21 mouse cellular contexts compared by ENCODE assay signal in the genomic region with DNA sequence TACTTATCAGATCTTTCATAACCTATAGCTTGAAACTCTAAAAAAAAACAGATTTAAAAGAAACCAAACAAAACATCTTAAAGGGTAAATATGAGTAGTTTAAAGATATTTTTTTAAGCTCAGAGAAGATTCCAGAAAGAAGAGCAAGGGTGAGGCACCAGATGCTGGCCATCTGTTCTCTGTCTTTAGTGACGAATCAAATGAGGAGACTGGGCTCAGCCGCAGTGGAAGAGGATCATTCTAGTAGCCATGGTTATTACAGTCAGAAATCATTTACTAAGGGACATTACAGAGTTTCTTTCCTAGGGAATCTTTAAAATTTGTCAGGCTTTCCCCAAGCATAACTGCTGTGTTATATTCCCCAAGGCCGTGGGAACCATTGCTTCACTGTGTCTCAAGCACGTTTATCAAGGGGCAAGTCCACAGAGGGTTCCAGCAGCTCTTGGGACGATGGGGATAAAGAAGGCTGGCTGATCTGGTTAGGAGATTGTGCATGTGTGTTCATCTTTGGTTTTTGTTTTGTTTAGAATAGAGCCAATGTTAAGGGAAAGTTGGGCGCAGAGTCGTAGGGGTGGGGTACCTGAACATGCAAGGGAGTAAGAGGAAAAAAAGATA. TPM values are rescaled to one million over a fixed set of nuclear protein-coding genes. Genes with fewer than 3 reads are reported as not detected.
A peak's percentile ranks its signal among the peaks of the same experiment; 100 is the strongest.
DNase-seq lines count a peak whose midpoint lies in the region; ATAC-seq and TF ChIP-seq lines count a peak whose summit lies in the region.
"Had no signal": no experiment of that assay in that cellular context is flagged by ENCODE, and none has a peak within 500 bp of the region (broad histone marks: within the 10 kb centered on the region; RNA-seq: fewer than 3 reads in every experiment).

No protein-coding gene starts in this region.

- no peak for ATAC-seq in lung, postnatal 0 days
- ATAC-seq: forebrain, embryonic 15.5 days; hindbrain, embryonic 16.5 days; intestine, postnatal 0 days; midbrain, embryonic 16.5 days had no signal

- H3K4me2 ChIP-seq in lung, postnatal 0 days (replicated peaks; ENCODE audit: low read depth, low read length), result no peak overlapping the region
- H3K4me2 ChIP-seq: forebrain, embryonic 15.5 days; heart, embryonic 13.5 days had no signal

- peak; percentile 61 for DNase-seq in heart, embryonic 10.5 days (ENCODE audit: low spot score)
- no peak for DNase-seq in heart, adult 2 months
- peak; percentile 18 to 46 for DNase-seq in layer of hippocampus, adult 2 months (ENCODE audit: low spot score in 2 of 2)
- no peak for DNase-seq in layer of hippocampus, postnatal 14 days (ENCODE audit: low spot score in 2 of 2)
- peak; percentile 19 for DNase-seq in lung, postnatal 0 days (ENCODE audit: low spot score)
- no peak for DNase-seq in lung, postnatal 25 days (ENCODE audit: low spot score)
- DNase-seq in urinary bladder, postnatal 25 days (ENCODE audit: low spot score), result no peak
- DNase-seq: cerebellum, adult 8-10 months; heart, postnatal 4 days; kidney, postnatal 36 days; liver; lung, postnatal 36 days had no signal

- H3K9ac ChIP-seq in heart, adult 2 months (ENCODE audit: low read depth, low read length), result no peak overlapping the region
- H3K9ac ChIP-seq in lung, postnatal 0 days (replicated peaks; ENCODE audit: low read depth), result no peak overlapping the region
- H3K9ac ChIP-seq: forebrain, embryonic 15.5 days; heart, embryonic 13.5 days had no signal

- intact Hi-C loops in heart, adult 2 months (cut with DNase I), result loop anchor here (10.0 kb wide), 1 partner anchor 52 kb away; a partner anchor contains a TSS

- H3K27me3 ChIP-seq in heart, embryonic 10.5 days (ENCODE audit: insufficient read depth, poor library complexity, severe bottlenecking), result no peaks in the 10 kb centered on the region
- no peaks in the 10 kb centered on the region for H3K27me3 ChIP-seq in heart, adult 2 months (ENCODE audit: control insufficient read depth, insufficient read depth, low read length)
- H3K27me3 ChIP-seq in lung, postnatal 0 days (replicated peaks; ENCODE audit: insufficient read depth, low read length), result no peaks in the 10 kb centered on the region
- H3K27me3 ChIP-seq: forebrain, embryonic 15.5 days; heart, embryonic 13.5 days had no signal

- TF ChIP-seq CTCF in heart, adult 2 months (IDR thresholded peaks at IDR 0.05), result no peak
- no peak for TF ChIP-seq CTCF in layer of hippocampus, adult 2 months (conservative IDR thresholded peaks at IDR 0.05)
- no peak for TF ChIP-seq CTCF in lung, postnatal 0 days (IDR thresholded peaks at IDR 0.05)

- 87% methylated on average over 7 of the region's 7 CpGs for WGBS in heart, embryonic 10.5 days
- WGBS in heart, adult 2 months, result 75% methylated on average over 7 of the region's 7 CpGs
- WGBS in lung, postnatal 0 days, result 82% methylated on average over 7 of the region's 7 CpGs

- no peak overlapping the region for H3K4me3 ChIP-seq in heart, embryonic 10.5 days
- H3K4me3 ChIP-seq in heart, adult 2 months, result no peak overlapping the region
- no peak overlapping the region for H3K4me3 ChIP-seq in layer of hippocampus, adult 2 months
- no peak overlapping the region for H3K4me3 ChIP-seq in lung, postnatal 0 days (ENCODE audit: low read depth, low read length)
- H3K4me3 ChIP-seq: forebrain, embryonic 15.5 days; heart, embryonic 13.5 days had no signal

- H3K36me3 ChIP-seq in heart, embryonic 10.5 days, result peaks cover 30% of the 10 kb centered on the region
- peaks cover 4% of the 10 kb centered on the region for H3K36me3 ChIP-seq in heart, adult 2 months (ENCODE audit: control insufficient read depth, insufficient read depth, low read length)
- no peaks in the 10 kb centered on the region for H3K36me3 ChIP-seq in lung, postnatal 0 days (ENCODE audit: insufficient read depth, low read length)
- H3K36me3 ChIP-seq: forebrain, embryonic 15.5 days had no signal

- no peak for TF ChIP-seq POLR2A in heart, adult 2 months (IDR thresholded peaks at IDR 0.05; ENCODE audit: insufficient read depth, low read depth, low read length)

- H3K79me2 ChIP-seq in heart, adult 2 months (replicated peaks; ENCODE audit: control insufficient read depth, insufficient read depth, low read length), result no peaks in the 10 kb centered on the region

- peaks cover 10% of the 10 kb centered on the region for H3K4me1 ChIP-seq in heart, embryonic 10.5 days
- H3K4me1 ChIP-seq in heart, adult 2 months (ENCODE audit: control insufficient read depth, insufficient read depth, low read length), result peaks cover 6% of the 10 kb centered on the region
- H3K4me1 ChIP-seq in lung, postnatal 0 days (ENCODE audit: insufficient read depth, low read depth, low read length), result no peaks in the 10 kb centered on the region

- H3K9me3 ChIP-seq in heart, embryonic 10.5 days, result no peaks in the 10 kb centered on the region
- no peaks in the 10 kb centered on the region for H3K9me3 ChIP-seq in lung, postnatal 0 days (ENCODE audit: low read length)
- H3K9me3 ChIP-seq: forebrain, embryonic 15.5 days; heart, embryonic 13.5 days had no signal

- no peak overlapping the region for H3K27ac ChIP-seq in heart, embryonic 10.5 days
- H3K27ac ChIP-seq in heart, adult 2 months, result no peak overlapping the region
- H3K27ac ChIP-seq in layer of hippocampus, adult 2 months, result no peak overlapping the region; the same call in 1 of the 2 replicates
- no peak overlapping the region for H3K27ac ChIP-seq in lung, postnatal 0 days (ENCODE audit: low read length)
- H3K27ac ChIP-seq: forebrain, embryonic 15.5 days; heart, embryonic 13.5 days; stomach, postnatal 0 days had no signal

- no peak for TF ChIP-seq EP300 in heart, adult 2 months (IDR thresholded peaks at IDR 0.05; ENCODE audit: insufficient read depth, low read depth, low read length)
- no peak for TF ChIP-seq EP300 in lung, postnatal 0 days (IDR thresholded peaks at IDR 0.05)

RNA-seq across cellular contexts. Expression of a gene that starts 24.4 kb away (rescaled TPM):
- polyA plus RNA-seq in heart, embryonic 10.5 days (2016; fragmentation: Nextera tagmentation; extraction: Ambion mirVana), result 0.40 and 0.57 TPM in 2 replicates
- total RNA-seq in heart, adult 2 months (2021), result not detected
- 0.16 TPM in 1 of 2 replicates, not detected in the other for polyA plus RNA-seq in heart, adult 2 months (2012; rRNA removed)
- total RNA-seq in layer of hippocampus, adult 2 months (2021), result under 1 TPM in 1 of 2 experiments, not detected in 1; 0.22 TPM
- under 1 TPM in 1 of 2 experiments, not detected in 1; 0.18 TPM for total RNA-seq in layer of hippocampus, postnatal 14 days (2021)
- polyA plus RNA-seq in lung, postnatal 0 days (2015; fragmentation: Nextera tagmentation; extraction: Ambion mirVana), result 0.12 and 0.37 TPM in 2 replicates
- total RNA-seq: gastrocnemius, adult 18-20 months; megakaryocyte-erythroid progenitor cell, adult 5-6 weeks; neutrophil, adult 5-6 weeks had no signal

RNA-seq across cellular contexts. Expression of a gene that starts 51.1 kb away (rescaled TPM):
- polyA plus RNA-seq in heart, embryonic 10.5 days (2016; fragmentation: Nextera tagmentation; extraction: Ambion mirVana), result 4.1 and 6.3 TPM in 2 replicates
- 1 to 10 TPM; 1.8 to 1.9 TPM for total RNA-seq in heart, adult 2 months (2021)
- 2.4 and 3.8 TPM in 2 replicates for polyA plus RNA-seq in heart, adult 2 months (2012; rRNA removed)
- 10 to 100 TPM in 1 of 2 experiments, 1 to 10 TPM in 1; 9.6 to 11.5 TPM for total RNA-seq in layer of hippocampus, adult 2 months (2021)
- 10 to 100 TPM; 10.6 to 12.3 TPM for total RNA-seq in layer of hippocampus, postnatal 14 days (2021)
- 4.2 and 4.5 TPM in 2 replicates for polyA plus RNA-seq in lung, postnatal 0 days (2015; fragmentation: Nextera tagmentation; extraction: Ambion mirVana)

Comparison
In these comparisons a context has a peak if more than half of its experiments do, and no peak if none do; other contexts are left out.
1. DNase-seq: peak in heart, embryonic 10.5 days (single experiment), layer of hippocampus, adult 2 months (2 of 2) and lung, postnatal 0 days (single experiment); none in heart, adult 2 months (0 of 2), layer of hippocampus, postnatal 14 days (0 of 2), lung, postnatal 25 days (single experiment) and urinary bladder, postnatal 25 days (single experiment).